Mouse (Mus musculus): ENCODE results near the gene Nol11. TPM values are rescaled to one million over a fixed set of nuclear protein-coding genes. Genes with fewer than 3 reads are reported as not detected.

Gene Nol11
- total RNA-seq (2021): 10 to 100 TPM; 24.5 to 25.3 TPM
- polyA plus RNA-seq (2012; rRNA removed): 2.1 and 2.6 TPM in 2 replicates
- long read RNA-seq, transcript Nol11-201 (18 exons, 3,158 nt): major isoform, 15 of 19 reads
- long read RNA-seq, partial matches to known transcripts: 2 of 19 reads
- long read RNA-seq, other reads (novel, unspliced or antisense): 2 of 19 reads

- peak; percentile 98 for DNase-seq
These were observed at the start of gene Nol11 for GRCm38 (mm10) chr11:107188565-107189552. Gene Nol11 (minus strand): TSS chr11:107189381.

GRCm38 (mm10) chr11:107238506-107238905 lies 49.3 kb upstream of the Nol11 start:
- no peak for DNase-seq

GRCm38 (mm10) chr11:107237532-107237931 lies 48.4 kb upstream of the Nol11 start:
- peak; percentile 22 for DNase-seq

GRCm38 (mm10) chr11:107233252-107233890 lies 44.2 kb upstream of the Nol11 start:
- DNase-seq: peak; percentile 31

DNA sequence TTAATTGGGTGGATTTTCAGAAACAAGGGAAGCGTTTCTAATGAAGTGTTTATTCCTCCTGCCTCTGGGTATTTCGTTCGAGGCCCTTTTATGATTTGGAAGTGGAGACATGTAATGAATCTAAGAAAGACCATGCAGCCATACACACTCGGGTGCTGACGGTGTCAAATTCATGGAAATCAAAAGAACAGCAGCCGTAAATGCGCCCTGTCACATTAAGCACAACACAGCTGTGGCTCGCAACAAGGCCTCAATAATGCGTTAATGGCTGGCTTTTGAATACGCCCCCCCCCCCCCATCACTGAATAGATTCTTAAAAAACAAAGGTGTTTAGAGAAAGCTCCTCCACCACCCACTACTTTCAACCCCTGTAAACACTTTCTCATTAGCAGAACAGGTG lies 40.9 kb upstream of the Nol11 start:
- DNase-seq: no peak

DNA sequence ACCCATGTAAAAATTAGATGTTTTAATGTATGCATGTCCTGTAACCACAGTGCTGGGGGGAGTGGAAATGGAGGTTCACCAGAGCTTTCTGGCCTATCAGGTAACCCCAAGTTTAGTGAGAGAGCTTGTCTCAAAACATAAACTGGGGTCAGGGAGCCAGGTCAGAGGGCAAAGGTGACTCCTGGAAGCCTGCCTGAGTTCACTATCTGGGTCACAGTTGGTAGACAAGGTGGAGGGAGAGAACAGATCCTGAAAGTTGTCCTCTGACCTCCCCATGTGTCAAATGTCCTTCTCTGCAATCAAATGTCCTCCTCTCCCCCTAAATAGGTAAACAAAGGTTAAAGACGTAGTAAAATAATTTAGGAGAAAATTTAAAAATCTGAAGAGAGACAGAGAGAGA lies 37.2 kb upstream of the Nol11 start:
- no peak for DNase-seq

GRCm38 (mm10) chr11:107226013-107226412 lies 36.8 kb upstream of the Nol11 start:
- DNase-seq: no peak

DNA sequence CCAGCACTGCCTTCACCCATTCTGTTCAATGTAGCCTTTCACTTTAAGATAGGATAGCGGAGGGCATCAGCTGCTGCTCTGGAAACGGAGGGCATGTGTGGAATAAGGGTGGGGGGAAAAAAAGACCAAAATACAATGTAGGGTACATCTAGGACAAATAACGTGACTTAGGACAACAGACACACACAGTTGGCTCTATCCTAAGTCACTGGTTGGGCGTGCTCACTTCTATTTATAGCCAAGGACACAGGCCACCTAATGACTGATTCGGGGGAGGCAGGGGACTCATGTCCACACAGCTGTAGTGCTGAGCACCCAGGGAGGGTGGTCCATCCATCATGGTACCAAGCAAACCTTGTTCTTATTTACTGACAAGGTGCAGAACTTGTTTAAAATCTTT lies 36.1 kb upstream of the Nol11 start:
- peak; percentile 37 for DNase-seq

DNA sequence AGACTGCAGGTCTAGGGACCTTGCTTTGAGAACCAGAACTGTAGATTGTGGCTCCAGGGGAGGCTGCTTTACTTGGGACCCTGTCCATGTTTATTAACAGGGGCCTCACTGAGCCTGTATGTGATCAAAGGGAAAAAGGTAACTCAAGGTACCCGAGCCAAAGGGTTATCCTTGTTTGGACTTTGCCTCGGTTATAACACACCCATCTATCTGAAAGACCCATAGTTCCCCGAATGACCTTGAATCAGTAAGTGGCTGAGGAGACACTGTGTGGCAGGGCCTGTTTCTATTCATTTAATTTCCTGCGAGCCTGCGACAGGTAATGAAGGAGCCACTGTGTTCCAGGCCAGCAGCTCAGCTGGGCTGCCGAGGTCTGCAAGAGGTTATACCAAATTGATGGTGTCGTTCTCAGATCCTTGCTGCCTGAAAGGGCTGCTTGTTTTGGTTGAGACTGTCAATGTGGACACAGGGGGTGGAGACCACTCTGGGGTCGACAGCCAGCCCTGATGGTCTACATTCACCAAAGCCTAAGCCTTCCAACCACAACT lies 34.6 kb upstream of the Nol11 start:
- DNase-seq: no peak

DNA sequence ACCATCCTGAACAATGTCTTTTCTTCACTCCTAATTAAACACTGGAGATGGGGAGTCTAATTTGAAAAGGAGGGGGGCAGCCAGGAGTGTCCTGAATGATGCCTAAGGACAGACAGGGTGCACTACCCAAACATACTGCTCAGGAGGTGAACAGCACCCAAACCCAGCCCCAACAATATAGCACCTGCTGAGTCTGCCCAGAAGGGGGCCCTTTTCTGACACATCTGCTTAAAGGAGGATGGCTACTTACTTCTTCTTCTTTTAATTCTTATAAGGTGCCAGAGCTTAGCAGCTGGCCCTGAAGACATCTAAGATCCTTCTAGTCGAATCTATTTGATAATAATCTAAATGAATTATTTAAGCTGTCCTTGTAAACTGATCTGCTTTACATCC lies 34.0 kb upstream of the Nol11 start:
- no peak for DNase-seq

DNA sequence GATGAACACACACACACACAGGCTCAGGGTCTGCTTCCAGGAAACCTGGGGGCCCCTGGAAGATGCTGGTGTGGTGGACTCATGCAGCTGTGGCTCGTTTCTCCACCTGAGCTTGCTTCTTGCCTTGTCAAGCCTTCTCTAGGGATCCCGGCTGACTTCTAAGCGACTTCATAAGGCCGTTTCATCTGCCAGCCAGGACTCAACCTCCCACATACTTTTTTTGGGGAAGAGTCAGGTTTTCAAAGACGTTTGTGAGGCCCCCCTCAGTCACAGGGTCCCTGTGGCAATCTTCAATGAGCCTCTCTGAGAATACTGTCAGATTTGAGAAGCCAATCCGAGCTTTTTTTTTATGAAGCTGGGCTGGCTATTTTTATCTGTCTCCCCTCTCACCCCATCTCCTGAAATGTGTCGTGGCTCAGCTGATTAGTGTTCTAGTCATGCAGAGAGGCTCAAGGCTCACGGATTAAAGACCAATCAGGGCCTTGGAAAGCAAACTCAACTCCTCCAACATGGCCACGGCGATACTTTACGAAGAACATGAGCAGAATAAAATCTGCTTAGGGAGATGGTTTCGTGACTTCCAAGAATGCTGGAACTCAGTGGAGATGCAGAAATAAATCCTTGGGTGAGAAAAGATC lies 33.5 kb upstream of the Nol11 start:
- DNase-seq: no peak

- no peak for DNase-seq
These were observed 25.9 kb upstream of the Nol11 start for GRCm38 (mm10) chr11:107215111-107215510.

DNA sequence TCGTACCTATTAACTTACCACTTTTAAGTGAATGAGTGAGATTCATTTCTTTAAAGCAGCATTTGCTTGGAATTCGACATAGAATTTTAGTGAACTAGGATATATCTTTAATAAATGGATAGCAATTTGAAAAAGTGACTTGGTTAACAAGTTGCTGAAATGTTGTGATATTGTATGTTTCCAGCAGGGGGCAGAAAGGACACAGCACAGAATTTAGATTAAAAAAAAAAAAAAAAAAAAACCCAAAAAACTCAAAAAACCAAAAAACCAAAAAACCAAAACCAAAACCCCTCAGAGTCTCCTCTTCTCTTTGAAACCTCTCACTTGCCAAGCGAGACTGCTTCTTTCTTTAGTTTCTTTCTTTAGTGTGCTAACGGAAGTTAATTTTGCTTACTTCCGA lies 24.6 kb upstream of the Nol11 start:
- no peak for DNase-seq

GRCm38 (mm10) chr11:107209818-107210217 lies 20.6 kb upstream of the Nol11 start:
- no peak for DNase-seq

DNA sequence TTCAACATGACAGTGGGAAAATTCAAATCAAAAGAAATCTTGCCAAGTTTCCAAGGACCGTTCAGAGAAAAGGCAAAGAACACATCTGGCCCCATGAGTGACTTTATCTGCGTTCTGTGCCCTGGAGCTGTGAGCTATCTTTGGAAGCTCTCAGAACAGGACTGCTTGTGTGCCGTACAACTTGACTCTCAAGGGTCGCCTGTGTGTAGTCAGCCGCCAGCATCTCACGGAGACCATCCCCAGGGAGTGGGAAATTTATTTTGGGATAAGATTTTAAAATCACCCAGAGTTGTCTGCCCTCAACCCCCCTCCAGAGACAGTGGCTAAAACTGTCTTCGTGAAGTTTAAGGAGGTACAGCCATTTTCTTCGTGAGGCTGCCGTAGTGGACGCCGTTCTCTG lies 12.6 kb upstream of the Nol11 start:
- no peak for DNase-seq

DNA sequence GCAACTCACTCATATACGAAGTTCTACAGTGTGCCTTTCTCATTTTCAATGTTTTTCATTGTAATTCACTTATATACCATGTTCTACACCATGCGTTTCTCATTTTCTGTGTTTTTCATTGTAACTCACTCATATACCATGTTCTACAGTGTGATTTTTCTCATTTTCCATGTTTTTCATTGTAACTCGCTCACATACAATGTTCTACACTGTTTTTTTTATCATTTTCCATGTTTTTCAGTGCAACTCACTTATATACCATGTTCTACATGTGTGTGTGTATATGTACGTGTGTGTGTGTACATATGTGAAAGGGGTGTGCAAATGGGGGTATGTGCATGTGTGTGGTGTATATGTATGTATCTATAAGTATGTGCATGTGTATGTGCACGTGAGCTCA lies 10.1 kb upstream of the Nol11 start:
- no peak for DNase-seq

DNA sequence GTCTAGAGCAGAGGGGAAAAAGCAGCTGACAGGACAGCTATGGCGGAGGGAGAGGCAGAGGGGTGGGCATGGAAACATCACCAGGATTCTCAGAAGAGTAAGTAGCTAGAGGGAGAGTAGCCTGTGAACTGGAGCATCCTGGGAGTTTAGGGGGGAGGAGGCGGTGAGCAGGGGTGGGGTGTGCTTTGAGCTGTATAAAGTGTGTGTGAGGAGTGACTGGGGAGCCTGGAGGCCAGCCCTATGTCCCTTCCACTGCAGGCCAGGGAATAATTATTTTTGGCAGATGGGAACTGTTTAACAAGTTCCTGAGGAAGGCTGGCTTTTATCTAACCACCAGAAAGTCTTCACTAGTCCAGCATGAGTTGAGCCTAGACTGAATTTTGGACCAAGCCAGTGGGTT lies 6.2 kb upstream of the Nol11 start:
- no peak for DNase-seq

DNA sequence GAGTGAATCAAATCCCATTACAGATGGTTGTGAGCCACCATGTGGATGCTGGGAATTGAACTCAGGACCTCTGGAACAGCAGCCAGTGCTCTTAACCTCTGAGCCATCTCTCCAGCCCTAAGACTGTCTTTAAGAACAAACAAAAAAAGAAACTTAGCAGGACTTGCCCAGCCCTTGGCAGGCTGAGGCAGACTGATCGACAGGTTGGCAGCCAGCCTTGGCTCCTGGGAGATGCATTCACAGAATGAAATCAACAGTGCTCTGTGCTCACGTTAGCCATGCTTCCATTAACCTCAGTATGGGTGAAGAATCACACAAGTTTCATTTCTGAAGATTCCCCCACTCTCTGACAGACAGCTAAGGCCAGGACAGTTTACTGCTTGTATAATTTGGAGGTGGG lies 1.2 kb upstream of the Nol11 start:
- peak; percentile 33 for DNase-seq

- DNase-seq: no peak
These were observed 5.4 kb downstream of the Nol11 start for GRCm38 (mm10) chr11:107183777-107184176.

DNA sequence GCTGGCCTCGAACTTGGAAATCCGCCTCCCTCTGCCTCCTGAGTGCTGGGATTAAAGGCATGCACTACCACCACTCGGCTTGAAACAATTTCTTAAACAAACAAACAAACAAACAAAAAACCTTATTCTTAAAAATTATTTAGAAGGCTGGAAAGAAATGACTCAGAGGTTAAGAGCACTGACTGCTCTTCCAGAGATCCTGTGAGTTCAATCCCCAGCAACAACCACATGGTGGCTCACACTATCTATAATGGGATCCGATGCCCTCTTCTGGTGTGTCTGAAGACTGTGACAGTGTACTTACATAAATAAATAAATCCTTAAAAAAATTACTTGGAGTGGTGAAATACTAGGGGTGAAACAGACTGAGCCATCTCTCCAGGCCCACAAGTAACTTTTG lies 28.0 kb downstream of the Nol11 start:
- DNase-seq: no peak

DNA sequence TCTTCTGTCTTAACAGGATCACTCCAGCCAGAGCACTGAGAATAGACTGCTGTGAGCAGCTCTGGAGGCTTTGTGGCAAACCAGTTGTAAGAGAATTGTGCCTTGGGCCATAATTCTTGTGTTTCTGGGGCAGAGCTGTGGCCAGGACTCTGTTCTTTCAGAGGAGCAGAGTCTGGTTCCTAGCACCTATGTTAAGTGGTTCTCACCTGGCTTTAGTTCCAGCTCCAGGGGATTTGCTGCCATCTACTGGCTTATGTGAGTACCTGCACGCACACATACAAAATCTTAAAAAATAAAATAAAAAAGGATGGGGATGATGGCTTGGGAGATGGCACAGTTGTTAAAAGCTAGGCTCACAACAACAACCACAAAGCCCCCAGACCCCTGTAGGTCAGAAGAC lies 30.1 kb downstream of the Nol11 start:
- no peak for DNase-seq

GRCm38 (mm10) chr11:107156977-107157642 lies 32.1 kb downstream of the Nol11 start:
- DNase-seq: peak; percentile 19

Measured in adrenal gland, adult 2 months (tissue).